Mouse (Mus musculus): ENCODE measurements at regions not wholly inside any gene's neighbourhood (a gene's known extent, or its start where the extent isn't known, plus 50 kb on each side); places are given as distances from the start of the nearest gene placed in this dataset.

DNA sequence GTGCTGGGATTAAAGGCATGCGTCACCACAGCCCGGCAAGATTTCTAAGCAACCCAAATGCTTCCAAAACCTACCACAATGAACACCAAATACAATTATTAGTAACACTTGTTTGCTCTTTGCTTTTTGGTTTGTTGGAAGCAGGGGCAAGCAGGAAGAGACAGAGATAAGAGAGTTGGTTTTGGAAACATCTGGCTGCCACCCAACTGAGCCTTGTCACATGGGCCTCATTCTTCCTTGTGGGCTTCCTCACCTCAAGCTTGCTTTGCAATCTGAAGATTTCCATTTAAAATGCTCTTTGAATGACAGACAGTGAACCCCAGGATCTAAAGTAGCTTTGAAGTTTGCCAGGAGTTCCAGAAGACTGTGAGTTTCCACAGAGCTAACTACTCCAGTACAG is 60.6 kb upstream of the Tle4 start:
- no peak for DNase-seq

DNA sequence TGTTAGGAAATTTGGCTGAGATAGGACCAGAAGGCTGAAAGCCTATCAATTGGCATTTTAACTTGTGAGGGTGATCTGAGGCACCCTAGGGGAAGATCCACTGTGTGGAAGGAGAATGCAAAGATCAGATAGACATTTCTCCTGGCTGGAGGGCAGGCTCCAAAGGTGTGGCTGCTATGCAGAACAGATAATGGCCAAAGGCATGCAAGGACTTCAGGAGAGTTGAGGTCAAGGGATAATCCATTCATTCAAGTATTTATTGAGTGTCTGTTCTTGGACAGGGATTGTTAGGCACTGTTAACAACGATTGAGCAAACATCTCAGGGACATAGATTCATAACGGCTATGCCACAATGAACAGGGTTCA is 58.2 kb upstream of the Tle4 start:
- no peak for DNase-seq

DNA sequence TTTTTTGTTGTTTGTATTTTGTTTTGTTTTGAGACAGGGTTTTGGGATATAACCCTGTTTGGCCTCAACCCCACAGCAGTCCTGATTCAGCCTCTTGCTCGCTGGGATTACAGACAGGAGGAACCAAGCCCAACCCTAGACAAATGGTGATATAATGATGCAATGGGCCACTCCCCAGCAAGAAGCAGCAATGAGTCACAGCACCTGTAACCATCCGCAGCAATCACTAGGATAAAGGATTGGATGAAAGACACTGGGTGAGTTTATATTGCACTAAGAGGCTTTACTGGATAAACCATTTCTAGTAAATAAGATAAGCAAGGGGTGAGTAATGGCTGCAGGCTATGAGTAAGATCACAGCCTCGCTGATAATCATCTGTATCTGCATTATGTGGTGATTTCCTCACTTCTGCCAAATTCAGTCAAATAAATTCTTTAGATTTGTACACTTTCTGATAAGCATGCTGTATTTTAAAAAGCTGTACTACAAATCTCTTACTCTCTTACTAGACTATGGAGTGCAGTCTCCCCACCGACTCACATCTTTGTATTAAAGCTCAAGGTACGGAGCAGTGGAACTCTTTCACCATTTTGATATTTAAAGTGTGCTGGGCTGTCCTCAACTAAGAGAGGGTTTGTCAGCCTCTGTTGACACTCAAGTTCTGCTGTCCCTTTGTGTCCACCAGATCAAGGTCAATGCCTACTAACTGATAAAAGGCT is 57.6 kb upstream of the Tle4 start:
- no peak for DNase-seq

Measured in cerebellum, adult 8-10 months (tissue).